Mouse (Mus musculus) ES-CJ7 (cell line): ENCODE data around the gene Ap1s1.

Experiments used
- DNase-seq: peaks from one replicate; pipeline ENCODE4 v3.0.0; 2011; ENCODE audit warnings: low read depth, low spot score

Ap1s1 gene

GRCm38 (mm10) chr5:137065454-137065853, 19.5 kb upstream of the Ap1s1 start:
- no peak for DNase-seq

DNA sequence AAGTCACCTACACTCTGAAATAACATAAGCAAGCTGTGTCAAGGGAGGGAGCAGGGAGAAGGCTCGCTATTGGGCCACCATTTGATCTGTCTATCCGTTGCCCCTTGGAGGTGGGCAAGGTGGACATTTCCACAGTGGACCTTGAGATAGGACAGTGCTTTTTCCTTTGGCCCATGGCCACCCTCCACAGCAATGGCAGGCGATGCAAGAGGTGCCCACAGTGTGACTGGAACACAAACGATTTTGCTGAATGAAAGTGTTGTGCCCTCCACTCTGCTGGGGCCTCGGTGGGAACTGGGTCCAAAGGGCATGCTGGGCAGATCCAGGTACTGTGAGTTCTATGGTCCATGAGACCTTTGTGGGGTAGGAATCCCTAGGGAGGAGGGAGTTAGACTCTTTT, 16.7 kb upstream of the Ap1s1 start:
- DNase-seq = no peak

DNA sequence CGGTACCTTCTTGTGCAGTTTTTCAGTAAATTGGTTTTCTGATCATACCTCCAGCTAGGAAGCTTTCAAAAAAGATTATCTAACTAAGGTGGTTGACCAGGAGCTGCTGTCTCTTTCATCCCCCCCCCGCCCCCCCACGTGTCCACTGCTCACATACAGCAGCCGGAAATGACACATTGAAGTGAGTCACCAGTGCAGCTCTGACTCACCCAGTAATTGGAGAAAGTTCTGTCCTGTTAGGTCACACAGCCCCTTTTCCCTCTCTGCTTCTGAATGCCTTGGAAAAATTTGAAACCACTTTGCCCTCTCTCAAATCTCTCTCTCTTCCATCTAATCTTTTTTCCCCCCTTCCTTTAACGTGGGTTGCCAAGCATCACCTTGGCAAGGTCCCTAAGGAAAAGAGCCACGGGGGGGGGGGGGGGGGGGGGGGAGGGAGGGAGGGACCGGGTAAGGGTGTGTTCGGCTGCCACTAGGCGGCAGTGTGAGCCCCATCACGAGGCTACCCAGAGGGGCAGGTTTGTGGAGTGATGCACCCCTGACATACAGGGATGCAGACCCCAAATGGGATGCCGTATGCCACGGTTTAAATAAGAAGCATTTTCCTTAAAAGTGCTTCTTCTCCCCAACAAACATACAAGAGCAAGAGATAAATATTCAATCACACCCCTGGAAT, 16.0 kb upstream of the Ap1s1 start:
- peak; percentile 40 for DNase-seq

DNA sequence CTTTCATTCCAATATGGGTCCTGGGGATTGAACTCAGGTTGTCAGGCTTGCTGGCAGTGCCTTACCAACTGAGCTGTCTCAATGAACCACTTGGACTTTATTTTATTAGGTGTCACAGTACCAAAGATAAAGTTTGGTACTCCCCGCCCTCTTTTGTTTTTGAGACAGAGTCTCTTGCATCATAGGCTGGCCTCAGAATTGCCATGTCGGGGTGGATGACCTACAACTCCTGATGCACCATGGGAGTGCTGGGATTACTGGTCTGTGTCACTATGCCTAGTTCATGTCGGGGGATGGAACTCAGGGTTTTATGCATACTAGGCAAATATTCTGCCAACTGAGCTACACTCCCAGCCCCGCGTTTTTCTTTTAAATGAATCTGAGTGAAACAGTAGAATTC, 8.9 kb upstream of the Ap1s1 start:
- no peak for DNase-seq

- no peak for DNase-seq
Measured at GRCm38 (mm10) chr5:137054299-137054698, 8.4 kb upstream of the Ap1s1 start.

GRCm38 (mm10) chr5:137051914-137052505, 6.1 kb upstream of the Ap1s1 start:
- no peak for DNase-seq

DNA sequence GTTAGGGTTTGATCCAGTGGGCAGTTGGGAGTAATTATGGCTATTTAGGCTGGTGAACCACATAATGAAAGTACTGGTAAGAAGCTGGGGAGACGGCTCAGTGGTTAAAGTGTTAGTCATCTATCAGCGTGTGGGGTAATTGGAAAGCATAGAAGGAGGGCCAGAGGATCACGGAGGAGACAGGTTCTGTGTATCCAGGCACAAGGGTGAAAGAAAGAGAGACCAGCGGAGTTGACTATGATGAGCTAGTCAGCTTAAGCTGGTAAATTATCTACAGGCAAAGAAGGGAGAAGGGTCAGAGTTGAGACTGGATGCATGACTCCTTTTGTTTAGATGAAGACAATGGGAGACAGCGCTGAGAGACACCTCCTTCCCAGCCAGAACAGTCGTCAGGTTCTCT, 5.2 kb upstream of the Ap1s1 start:
- DNase-seq = no peak

GRCm38 (mm10) chr5:137046991-137047390, 1.1 kb upstream of the Ap1s1 start:
- DNase-seq = peak; percentile 92

DNA sequence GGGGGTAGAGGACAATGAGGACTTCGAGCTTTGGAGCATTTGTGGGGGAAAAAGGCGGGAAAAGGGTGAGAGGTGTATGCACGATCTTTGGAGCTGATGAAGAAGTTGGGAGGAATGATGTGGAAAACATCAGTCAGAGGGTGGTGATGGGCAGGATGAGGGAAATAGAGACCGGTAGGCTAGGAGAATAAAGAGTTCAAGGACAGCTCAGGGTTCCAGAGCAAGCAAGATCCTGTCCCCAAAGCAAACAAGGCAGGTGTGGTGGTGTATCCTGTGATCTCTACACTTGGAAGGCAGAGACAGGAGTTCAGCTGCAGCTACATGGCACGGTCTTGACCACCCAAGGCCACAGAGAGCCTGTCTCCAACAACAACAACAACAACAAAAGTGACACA, 386 bp upstream of the Ap1s1 start:
- DNase-seq = no peak

DNA sequence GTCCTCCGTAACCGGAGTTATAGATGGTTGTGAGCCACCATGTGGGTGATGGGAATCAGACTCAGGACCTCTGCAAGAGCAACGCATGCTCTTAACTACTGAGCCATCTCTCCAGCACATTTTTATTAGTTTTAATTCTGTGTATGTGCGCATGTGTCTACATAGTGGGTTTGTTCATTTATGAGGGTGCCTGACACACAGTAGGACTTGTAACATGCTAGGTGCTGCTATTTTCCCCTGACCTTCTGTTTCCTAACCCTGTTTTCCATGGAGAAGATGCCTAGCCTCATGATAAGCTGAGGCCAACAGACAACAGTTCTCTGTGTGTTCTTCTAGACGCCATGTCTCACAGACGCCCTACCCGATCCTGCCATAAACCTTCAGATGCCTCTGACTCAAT, 1.9 kb downstream of the Ap1s1 start:
- DNase-seq = no peak

DNA sequence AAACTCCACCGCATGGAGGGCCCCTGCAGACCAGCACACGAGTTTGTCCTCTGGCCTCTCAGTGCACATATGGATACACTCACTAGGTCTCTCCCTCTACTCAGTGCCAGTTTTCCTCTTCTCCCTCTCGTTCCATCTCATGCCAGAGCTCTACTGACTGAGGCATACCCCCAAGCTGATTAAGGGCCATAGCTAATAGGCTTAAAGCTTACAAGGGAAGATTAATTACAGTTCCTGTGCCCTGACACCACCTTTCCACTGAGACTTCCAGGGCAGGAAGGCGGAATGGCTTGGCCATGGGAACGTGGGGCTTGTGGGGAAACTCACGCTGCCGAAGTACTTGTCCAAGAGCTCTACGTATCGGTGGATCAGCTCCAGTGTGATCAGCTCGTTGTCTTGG, 4.5 kb downstream of the Ap1s1 start:
- no peak for DNase-seq

- no peak for DNase-seq
Measured at GRCm38 (mm10) chr5:137039453-137039852, 6.5 kb downstream of the Ap1s1 start.

DNA sequence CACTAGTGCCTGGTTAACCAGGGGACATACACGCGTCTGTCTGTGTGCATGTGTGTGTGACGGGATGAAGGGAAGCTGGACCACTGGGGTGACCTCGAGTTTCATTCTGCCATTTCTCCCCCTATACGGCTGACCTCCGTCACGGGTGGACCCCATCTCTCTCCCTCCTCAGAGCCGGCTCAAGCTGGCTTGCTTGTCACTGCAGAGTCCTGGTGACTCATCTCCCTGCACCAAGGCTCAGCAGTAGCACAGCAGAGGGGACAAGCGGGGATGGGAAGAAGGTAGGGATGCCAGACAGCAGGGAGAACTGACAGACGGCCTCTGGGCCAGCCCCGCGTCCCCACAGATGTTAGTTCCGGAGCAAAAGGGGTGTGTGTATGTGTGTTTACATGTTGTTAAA, 9.7 kb downstream of the Ap1s1 start:
- DNase-seq = no peak

GRCm38 (mm10) chr5:137032641-137033074, 13.3 kb downstream of the Ap1s1 start:
- DNase-seq = peak; percentile 94

DNA sequence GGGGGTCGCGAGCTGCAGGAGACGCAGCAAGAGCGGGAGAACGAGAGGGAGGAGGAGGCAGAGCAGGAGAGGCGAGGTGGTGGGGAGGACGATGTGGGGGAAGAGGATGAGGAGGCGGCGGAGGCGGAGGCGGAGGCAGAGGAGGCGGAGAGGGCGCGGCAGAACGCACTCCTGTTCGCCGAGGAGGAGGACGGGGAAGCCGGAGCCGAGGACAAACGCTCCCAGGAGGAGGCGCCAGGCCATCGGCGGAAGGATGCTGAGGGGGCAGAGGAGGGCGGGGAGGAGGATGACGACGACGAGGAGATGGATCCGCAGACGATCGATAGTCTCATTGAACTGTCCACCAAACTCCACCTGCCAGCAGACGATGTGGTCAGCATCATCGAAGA, 13.9 kb downstream of the Ap1s1 start:
- DNase-seq = peak; percentile 46

GRCm38 (mm10) chr5:137031076-137032032, 14.6 kb downstream of the Ap1s1 start:
- no peak for DNase-seq

GRCm38 (mm10) chr5:137030416-137030810, 15.5 kb downstream of the Ap1s1 start:
- DNase-seq = no peak

DNA sequence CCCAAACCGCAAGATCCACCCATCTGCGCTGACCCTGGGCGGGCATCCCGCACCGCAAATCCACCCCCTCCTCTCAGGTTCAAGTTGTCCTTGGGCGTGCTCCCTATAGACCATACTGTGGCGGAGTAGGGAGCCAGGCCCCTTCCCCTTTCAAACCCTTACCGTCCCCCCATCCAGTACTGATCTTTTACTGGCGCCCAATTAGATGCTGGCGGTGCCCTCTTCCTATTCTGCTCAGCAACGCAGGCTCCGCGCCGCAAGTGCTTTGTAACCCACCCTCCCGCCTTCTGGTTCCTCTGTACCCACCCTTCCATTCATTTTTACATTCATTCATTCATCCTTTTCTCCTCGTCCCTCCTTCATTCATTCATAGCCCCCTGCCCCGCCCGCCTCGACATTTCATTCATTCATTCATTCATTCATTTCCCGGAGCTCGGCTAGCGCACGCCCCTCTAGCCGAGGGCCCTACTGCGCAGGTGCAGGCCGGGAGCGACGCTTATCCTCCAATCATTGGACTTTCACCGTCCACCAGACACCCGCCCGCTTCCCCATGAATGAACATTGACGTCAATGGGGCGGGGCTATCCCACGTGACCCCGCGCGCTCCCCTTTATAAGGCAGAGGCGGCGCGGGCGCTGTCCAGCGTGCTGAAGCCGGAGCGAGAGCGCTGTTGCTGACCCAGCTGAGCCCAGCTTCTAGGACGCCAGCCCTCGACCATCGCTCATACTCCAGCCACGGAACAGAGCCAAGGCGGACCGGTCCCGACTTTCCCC, 16.1 kb downstream of the Ap1s1 start:
- DNase-seq = peak; percentile 98

DNA sequence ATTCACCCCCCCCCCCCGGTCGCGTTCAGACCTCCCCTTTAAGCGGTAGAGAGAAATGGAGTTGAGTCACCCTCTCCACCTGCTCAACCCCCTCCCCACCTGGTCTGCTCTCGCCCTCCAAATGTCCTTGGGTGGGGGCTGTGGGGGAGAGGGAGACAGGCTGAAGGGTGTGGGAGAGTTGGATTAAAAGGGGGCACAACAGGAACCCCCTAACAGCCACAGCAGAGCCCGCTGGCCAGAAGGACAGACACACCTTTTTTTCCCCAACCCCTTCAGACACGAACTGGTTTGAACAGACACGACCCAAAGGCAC, 16.7 kb downstream of the Ap1s1 start:
- no peak for DNase-seq

DNA sequence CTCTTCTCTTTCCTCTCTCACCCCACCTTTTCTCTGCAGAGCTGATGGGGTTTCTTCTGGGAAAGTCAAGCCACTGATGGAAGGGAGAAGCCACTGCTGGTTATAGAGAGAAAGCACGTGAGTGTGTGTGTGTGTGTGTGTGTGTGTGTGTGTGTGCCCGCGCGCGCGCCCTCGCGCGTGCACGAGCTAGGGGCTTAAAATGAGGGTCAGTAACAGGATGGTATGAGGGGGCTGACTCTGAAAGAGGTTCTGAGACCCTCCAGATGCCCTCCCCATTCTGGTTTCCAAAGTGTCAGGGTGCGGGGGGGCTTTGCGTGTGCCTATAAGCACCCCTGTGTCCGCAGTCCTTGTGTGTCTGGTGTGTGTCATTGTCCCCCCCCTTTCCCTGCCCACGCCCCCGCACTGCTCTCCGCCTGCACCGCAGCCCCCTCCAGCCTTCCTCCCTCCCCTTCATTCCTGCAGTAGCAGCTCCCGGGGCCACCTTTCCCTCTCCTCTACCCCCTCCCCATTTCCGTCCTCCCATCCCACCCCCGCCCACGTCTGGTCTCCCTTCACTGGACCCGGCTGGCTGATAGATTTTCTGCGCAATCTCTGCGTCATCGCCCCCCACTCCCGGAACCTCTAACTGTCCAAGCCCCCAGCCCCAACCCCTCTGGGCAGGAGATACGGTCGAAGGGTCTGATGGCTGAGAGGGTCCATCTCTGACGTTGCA, 17.2 kb downstream of the Ap1s1 start:
- no peak for DNase-seq

DNA sequence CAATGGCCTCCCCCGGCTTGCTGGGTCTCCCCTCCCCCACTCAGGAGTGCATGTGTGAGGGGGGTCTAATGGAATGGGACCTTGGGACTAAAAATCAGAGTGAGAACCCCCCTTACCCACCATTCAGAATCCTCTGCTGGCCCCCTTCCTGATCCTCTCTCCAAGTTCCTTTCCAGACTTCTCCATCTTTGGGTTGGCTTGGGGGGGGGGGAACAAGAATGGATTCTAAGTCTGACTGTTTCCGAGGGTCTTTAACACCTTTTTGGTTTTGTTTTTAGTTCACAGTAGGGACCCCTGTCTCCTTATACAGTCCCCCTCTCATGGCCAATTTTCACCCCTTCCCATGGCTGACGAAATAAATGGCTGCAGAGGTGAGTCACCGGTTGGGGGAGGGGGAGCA, 19.8 kb downstream of the Ap1s1 start, which contains the start of gene Vgf:
Vgf (plus strand) TSS at position 301 of the 400 bp plus-strand sequence.
- no peak for DNase-seq
